ENCODE assay signal across 19 mouse cellular contexts in the genomic region with DNA sequence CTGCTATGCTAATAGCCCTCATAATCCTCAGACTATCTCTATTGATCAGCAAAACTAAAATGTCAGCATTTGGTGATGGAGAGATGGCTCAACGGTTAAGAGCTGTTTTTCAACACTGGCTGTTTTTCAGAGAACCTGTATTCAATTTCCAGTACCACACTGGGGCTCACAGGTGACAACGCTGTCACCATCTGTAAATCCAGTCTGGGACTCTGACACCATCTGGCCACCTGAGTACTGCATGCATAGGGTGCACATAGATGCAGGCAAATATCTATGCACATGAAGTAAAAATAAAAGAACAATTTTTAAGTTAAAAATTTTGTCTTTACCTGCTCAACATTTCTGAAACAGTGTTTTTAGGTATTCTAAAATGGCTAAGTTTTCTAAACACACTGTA.
"Had no signal": no experiment of that assay in that cellular context is flagged by ENCODE, and none has a peak within 500 bp of the region (broad histone marks: within the 10 kb centered on the region; RNA-seq: fewer than 3 reads in every experiment).

No protein-coding gene starts in this region.

- H3K4me1 ChIP-seq: limb, embryonic 10.5 days; limb, embryonic 13.5 days; liver, embryonic 12.5 days; liver, embryonic 15.5 days; lung, embryonic 15.5 days; midbrain, embryonic 12.5 days; midbrain, embryonic 15.5 days had no signal

- DNase-seq: kidney, postnatal 25 days; layer of hippocampus, adult 9-11 months; liver; lung, adult 18-20 months; lung, postnatal 14 days; retina, postnatal 1 day; thymus, adult 18-20 months; thymus, postnatal 36 days had no signal

- H3K27me3 ChIP-seq: limb, embryonic 13.5 days; liver, embryonic 12.5 days; liver, embryonic 15.5 days; lung, embryonic 15.5 days; midbrain, embryonic 12.5 days; midbrain, embryonic 15.5 days; neural tube, embryonic 13.5 days had no signal

- H3K27ac ChIP-seq: kidney, postnatal 0 days; layer of hippocampus, adult 2 months; limb, embryonic 10.5 days; limb, embryonic 13.5 days; liver, embryonic 12.5 days; liver, embryonic 15.5 days; lung, embryonic 15.5 days; macrophage; midbrain, embryonic 12.5 days; midbrain, embryonic 15.5 days; neural tube, embryonic 13.5 days had no signal

- H3K4me3 ChIP-seq: layer of hippocampus, adult 2 months; limb, embryonic 10.5 days; limb, embryonic 13.5 days; liver, embryonic 12.5 days; liver, embryonic 15.5 days; lung, embryonic 15.5 days; midbrain, embryonic 12.5 days; midbrain, embryonic 15.5 days; neural tube, embryonic 13.5 days had no signal

- H3K36me3 ChIP-seq: midbrain, embryonic 15.5 days had no signal

- H3K9me3 ChIP-seq: limb, embryonic 10.5 days; limb, embryonic 13.5 days; liver, embryonic 12.5 days; liver, embryonic 15.5 days; lung, embryonic 15.5 days; midbrain, embryonic 12.5 days; midbrain, embryonic 15.5 days; neural tube, embryonic 13.5 days had no signal
